Mouse (Mus musculus) olfactory bulb, adult 2 months (tissue): ENCODE measurements around the gene Slc25a36.

Experiments
- CTCF ChIP-seq: fragments of 200-500 bp; IDR thresholded peaks from 2 replicates; pipeline ENCODE4 v1.5.1; 2012; ENCODE audit warnings: low read depth, mild to moderate bottlenecking, low read length, moderate library complexity; ENCODE audit not compliant: insufficient read depth
- POLR2A ChIP-seq: fragments of 200-500 bp; IDR thresholded peaks from 2 replicates; pipeline ENCODE4 v1.6.1; 2012; ENCODE audit warnings: mild to moderate bottlenecking, low read depth, low read length, moderate library complexity; ENCODE audit not compliant: insufficient read depth

- no peak for TF ChIP-seq CTCF
- TF ChIP-seq POLR2A: no peak
Measured at GRCm38 (mm10) chr9:97103376-97104061, 7.4 kb downstream of the Slc25a36 start.
